Mouse (Mus musculus): ENCODE results near the gene H2-T22.
A peak's percentile ranks its signal among the peaks of the same experiment; 100 is the strongest.
"Not testable (repeated sequence)": the region's sequence is repeated elsewhere in the genome, so short reads cannot be mapped to it uniquely, and the experiment has no call there.

H2-T22 gene

DNA sequence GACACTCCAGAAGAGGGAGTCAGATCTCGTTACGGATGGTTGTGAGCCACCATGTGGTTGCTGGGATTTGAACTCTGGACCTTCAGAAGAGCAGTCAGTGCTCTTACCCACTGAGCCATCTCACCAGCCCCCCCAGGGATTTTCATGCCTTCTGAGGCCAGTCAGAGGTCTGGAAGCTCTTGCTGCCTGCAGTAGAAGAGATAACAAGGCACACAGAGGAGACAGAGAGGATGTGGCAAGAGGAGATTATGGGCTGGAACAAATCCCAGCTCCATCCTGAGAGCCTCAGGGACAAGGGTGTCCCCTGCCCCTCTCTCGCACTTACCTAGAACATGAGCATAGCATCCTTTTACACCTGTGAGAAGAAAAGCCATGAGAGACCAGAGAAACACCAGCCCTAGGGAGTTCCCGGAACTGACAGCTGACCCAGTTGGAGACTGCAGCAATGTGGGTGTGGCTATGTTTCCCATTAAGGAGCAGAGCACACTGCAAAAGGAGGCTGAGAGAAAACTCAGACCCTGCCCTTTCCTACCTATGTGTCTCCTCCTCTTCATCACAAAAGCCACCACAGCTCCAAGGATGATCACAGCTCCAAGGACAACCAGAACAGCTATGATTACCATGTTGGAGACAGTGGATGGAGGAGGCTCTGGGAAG lies 12.4 kb downstream of the H2-T22 start:
- not testable (repeated sequence) for DNase-seq (ENCODE audit: low spot score)

DNA sequence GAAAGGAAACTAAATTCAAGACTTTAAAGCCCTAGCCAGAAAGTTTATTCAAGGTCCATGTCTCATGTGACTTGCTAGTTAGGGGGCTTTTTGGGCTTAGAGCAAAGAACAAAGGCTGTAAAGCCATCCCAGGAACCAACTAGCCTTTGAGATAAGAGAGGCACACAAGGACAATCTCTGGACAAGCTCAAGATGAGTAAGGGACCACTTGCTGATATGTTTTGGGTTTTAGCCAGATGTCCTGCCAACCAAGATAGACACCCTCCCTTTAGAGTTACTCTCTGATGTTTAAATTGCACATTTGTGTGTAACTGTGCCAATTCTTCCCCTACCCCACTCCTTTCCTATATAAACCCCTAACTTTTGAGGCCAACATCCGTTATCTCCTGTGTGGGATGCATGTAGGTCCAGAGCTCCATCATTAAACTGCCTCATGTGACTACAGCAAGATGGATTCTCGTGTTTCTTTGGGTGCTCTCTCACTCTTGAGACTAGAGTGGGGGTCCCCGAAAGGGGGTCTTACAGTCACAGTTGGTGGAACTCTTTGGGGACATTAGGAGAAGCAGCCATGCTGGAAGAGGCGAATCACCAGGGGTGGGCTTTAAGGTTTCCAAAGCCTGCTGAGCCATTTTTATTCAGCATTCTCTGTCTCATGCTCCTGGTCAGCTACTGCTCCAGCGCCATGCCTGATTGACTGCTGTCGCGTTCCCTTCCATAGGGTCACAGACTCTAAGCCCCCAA lies 13.5 kb downstream of the H2-T22 start:
- no peak for DNase-seq (ENCODE audit: low spot score)

DNA sequence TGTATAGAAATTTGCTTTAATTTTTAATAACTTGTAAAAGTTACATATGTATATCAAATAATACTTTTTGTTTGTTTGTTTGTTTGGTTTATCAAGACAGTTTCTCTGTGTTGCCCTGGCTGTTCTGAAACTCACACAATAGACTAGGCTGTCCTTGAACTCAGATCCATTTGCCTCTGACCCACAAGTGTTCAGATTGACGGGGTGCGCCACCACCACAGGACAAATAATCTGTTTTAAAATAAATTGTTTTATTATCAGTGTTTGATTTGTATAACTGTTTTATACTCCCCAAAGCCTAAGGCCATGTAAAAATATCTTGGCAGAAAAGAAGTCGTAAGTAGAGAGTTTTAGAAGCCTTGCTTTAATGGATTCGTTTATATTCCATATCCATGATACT lies 14.9 kb downstream of the H2-T22 start:
- DNase-seq (ENCODE audit: low spot score): no peak

DNA sequence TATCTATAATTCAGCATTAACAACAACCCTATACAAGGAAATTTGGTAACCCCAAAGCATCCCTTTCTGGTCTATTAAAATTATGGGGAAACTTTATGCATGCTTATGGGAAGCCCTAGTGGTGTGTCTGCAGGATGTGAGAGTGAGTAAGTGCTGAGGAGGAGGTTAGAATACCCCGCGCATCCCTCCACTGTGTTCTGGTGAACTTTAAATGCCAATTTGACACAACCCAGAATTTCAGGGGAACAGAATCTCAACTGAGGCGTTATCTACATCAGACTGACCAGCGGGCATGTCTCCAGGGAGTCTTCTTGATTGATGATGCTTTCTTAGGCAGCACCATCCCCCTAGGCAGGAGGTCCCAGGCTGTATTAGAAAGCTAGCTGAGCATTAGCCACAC lies 16.6 kb downstream of the H2-T22 start:
- DNase-seq (ENCODE audit: low spot score): no peak

DNA sequence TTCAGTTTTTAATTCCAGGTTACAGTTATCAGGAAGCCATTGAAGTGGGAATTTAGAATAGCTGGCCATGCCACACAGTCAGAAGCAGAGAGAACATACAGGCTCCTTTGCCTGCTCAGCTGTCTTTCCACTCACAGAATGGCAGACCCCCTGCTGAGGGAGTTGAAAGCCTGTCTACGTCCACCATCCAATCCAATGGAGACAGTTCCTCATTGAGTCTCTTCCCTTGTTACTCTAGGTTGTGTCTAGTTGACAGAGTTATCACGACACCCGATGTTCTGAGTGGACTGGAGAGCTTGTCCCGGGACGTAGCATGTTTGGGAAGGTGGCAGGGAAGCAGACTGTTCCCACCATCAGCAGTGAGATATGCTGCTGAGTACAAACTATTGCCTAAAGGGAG lies 17.4 kb downstream of the H2-T22 start:
- DNase-seq (ENCODE audit: low spot score): no peak

DNA sequence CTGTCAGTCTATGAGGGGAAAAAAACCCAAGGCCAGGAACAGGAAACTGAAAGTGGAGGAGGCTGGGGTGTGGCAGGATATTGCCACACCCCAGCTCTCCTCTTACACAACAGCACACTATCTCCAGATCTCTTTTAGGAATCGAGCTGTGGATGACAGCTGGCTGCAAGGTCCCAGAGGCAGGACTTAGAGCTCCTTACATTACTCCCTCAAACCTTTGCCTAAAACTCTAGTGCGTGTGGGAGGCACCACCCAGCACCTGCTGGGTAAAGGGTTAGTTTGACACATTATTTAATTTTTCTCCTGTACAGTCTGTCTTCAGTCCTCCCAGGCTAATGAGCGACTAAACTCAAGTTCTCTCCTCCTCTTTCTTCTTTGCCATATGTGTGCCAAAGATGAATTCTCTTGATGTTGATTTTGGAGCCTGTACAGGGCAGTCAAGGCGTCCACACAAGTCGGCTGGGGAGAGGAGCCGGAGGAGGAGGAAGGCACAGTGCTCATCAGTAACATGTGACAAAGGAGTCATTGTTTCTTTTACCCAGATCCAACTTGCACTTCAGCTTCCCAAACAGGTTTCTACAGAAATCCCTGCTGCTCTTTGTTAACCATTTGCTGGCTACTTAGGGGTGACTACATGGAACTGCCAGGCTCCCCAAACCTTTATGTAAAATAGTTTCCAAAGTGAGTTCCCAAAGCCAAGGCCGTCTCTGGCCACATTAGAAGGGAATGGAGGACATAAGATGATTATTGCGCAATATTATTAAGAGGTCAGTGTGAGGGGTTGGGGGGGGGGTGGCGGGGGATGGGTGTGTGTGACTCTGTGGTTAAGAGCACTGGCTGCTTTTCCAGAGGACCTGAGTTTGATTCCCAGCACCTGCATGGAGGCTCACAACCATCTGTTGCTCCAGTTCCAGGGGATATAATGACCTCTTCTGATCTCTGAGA lies 18.6 kb downstream of the H2-T22 start:
- DNase-seq (ENCODE audit: low spot score): peak; percentile 73

DNA sequence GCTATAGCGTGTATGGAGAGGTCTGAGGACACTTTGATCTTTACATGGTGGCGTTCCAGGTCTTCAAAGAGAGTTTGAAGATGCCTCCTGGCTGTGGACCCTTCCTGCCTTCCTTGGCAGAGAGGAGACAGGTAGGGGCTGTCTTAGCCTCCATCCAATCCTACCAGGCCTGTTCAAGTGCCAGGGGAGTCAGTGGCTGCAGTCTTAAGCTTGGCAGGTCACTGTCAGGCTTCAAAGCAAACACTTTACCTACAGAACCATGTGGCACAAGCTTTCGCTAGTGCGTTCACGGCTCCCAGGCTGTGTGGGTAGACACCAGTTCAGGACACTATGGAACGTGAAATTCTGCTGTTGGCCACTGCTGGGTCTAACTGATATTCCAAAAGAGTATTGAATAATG lies 19.6 kb downstream of the H2-T22 start:
- DNase-seq (ENCODE audit: low spot score): no peak

DNA sequence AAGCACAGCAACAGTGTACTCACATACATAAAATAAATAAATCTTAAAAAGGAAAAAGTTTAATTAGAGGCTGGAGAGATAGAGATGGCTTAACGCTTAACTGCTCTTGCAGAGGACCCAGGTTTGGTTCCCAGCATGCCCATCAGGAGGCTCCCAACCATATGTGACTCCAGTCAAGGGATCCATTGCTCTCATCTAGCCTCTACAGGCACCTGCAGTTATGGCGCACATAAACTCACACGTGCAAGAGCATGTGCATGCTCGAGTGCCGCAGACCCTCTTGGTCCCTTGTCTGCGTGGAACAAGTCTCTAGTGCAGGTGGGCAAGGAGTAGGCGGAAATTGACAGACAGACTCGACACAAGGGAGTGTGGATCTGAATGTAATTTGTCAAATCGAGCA lies 20.4 kb downstream of the H2-T22 start:
- no peak for DNase-seq (ENCODE audit: low spot score)

DNA sequence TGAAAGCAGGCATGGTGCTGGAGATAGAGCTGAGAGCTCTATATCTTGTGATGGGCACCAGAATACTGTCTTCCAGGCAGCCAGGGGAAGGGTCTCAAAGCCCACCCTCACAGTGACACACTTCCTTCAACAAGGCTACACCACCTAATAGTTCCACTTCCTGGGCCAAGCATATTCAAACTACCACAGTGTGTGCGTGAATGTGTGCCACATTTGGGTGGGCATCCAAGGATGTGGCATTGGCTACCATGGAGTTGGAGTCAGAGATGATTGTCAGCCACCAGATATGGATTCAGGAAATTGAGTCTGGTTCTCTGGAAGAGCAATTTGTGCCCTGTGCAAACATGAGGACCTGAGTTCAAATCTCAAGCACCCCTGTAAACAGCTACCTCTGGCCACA lies 21.2 kb downstream of the H2-T22 start:
- DNase-seq (ENCODE audit: low spot score): no peak

DNA sequence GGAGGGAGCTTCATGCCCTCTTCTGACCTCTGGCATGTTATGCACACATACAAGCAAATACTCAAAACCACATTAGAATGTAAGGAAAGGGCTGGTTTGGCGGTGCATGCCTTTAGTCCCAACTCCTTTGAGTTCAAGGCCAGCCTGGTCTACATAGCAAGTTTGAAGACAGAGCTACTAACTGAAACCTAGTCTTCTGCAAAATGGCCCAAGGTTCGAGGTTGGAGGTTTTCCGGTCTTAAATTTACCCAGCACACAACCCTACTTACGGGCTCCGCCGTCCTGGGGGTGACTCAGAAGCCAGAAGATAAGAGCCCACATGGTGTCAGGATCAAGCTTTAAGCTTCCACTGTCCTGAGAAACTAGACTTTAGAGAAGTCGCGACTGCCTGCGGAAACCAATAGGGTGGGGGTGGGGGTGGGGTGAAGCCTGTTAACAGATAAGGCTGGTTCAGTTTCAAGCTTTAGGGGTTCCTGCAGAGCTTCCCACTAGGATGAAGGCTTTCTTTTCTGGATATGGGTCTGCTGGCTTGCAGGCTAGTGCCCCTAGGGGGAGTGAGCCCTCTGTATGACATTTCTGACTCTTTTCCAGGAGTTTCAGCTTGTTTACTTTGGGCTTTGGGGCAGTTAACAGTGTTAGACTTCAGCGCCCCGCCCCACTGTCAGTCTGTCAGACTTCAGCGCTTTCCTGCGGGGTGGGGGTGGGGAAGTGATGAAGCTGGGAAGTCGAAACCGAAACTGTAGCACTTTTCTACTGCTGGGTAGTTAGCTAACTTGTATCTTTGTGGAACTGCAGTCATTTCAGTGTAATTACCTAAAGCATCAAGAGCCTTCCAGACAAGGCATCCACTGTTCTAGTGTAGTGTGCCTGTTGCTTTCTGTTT lies 22.1 kb downstream of the H2-T22 start, which contains the start of gene H2-T24:
Gene H2-T24, minus strand, starts transcription at position 370 of the 883 bp plus-strand sequence.
- peak; percentile 86 for DNase-seq (ENCODE audit: low spot score)

DNA sequence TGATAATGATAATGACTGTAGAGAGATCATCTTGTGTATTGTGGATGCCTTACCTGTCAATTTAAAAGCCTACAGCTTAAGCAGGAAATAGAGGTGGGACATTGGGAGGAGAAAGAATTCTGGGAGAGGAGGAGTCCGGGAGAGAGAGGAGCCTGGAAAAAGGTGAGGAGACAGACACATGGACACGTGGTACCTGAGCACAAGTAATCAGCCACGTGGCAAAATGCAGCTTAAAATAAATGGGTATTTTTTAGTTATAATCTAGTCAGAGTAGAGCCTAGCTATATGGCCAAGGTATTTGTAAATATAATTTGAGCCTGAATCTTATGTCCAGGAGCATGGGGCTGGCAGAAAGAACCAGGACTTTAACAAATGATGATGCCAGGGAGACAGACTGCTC lies 23.0 kb downstream of the H2-T22 start:
- no peak for DNase-seq (ENCODE audit: low spot score)

DNA sequence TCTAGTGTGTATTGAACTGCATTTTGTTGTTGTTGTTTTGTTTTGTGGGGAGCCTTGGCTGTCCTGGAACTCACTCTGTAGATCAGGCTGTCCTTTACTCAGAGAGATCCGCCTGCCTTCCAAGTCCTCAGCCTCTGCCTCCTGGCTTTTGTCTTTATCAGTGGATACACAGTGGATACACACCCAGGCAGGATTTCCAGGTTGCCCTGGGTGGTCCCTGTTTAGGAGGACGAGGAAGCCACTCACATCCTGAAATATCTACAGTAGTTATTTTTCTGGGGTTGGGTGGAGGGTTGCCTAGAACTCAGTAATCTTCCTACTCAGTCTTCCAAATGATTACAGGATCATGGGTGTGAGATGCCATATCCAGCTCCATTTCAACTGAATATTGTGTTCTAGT lies 23.6 kb downstream of the H2-T22 start:
- no peak for DNase-seq (ENCODE audit: low spot score)

DNA sequence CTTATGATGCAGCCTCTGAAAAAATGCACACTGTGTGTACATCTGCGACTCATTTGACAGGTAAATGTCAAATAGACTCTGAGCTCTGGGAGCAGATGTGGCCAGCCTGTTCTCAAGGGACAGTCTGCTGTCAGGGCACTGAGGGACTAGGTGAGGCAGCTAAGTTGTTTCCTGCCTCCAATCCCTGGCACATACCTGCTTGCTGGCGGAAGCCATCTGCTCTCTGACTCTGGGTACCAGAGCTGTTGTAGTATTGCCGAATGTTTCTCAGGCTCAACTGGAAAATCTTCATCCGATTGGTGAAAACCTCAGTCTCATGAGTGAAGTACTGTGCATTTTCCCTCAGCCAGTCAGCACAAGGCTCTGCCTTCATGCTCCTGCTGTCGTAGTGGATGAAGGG lies 25.5 kb downstream of the H2-T22 start:
- no peak for DNase-seq (ENCODE audit: low spot score)

DNA sequence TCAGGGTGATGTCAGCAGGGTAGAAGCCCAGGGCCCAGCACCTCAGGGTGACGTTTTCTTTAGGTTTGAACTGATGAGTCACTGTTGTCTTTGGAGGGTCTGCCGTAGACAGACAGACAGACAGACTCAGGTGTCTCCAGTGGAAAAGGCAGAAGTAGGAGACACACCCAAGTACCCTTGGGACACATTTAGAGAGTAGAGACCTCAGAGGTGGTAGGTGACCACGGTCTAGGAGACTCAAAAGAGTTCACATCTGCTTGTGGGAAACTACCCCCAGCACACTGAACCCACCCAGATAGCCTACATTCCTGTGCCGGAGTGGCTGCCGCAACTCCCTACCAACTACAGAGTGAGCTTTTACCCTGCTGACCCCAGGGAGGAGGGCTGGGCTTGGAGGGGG lies 27.6 kb downstream of the H2-T22 start:
- DNase-seq (ENCODE audit: low spot score): no peak

DNA sequence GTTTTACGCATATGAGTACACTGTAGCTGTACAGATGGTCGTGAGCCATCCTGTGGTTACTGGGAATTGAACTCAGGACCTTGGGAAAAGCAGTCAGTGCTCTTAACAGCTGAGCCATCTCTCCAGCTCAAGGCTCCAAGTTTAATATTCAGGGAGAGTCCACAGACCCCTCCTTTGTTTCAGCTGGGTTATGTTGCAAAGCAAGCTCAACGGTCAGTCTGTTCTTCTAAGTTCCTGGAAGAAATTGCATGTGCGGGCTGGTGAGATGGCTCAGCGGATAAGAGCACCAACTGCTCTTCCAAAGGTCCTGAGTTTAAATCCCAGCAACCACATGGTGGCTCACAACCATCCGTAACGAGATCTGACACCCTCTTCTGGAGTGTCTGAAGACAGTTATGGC lies 38.1 kb downstream of the H2-T22 start:
- not testable (repeated sequence) for DNase-seq (ENCODE audit: low spot score)

DNA sequence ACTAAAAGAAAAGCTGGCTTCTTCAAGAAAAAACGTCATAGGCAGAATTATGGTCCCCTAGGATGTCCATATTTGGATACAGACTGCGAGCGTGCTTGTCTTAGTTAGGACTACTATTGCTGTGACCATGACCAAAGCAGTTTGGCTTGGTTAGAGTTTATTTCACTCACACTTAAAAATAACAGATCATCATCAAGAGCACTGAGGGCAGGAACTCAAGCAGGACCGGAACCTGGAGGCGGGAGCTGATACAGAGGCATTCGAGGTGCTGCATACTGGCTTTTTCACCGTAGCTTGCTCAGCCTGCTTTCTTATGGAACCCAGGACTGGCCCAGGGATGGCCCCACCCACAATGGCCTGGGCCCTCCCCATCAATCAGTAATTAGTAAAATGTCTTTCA lies 39.2 kb downstream of the H2-T22 start:
- DNase-seq (ENCODE audit: low spot score): no peak

DNA sequence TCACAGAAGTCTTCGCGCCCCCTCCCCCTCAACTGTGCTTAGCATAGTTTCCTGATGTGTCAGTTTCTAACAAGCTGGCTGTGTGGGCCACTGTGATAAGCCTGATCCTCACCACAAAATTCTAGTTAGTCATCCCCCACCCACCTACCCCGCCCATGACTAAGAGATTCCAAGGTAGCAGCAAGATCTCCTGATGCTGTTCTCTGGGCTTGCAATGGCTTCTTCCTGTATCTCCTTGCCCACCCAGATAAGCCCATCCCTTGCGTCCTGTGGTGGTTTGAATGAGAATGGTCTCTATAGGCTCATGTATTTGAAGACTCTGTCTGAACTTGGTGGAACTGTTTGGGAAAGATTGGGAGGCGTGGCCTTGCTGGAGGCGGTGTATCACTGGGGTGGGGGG lies 40.6 kb downstream of the H2-T22 start:
- no peak for DNase-seq (ENCODE audit: low spot score)

DNA sequence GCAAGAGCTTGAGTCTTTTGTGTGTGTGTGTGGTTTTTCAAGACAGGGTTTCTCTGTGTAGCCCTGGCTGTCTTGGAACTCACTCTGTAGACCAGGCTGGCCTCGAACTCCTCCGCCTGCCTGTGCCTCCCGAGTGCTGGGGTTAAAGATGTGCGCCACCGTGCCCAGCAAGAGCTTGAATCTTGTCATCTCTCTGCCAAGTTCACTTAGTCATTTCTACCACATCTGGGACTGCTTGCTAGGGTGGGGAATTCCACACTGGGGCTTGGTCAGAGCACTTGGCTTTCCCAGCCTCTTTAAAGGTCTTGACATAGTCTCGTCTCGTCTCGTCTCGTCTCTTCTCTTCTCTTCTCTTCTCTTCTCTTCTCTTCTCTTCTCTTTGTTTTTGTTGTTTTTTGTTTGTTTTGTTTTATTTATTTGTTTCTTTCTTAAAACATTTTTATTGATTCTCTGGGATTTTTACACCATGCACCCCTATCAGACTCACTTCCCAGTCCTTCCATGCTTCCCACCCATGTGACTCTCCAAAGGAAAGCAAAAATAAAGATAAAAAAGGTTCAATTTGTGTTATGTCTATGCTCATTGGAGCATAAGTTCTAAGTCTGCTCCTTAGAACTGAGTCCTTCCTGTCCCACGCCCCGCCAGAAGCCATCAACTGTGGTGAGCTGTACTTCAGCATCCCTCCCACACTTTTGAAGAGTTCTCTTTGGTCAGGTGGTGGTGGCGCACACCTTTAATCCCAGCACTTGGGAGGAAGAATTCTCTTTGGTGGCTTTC lies 41.2 kb downstream of the H2-T22 start:
- DNase-seq (ENCODE audit: low spot score): no peak

DNA sequence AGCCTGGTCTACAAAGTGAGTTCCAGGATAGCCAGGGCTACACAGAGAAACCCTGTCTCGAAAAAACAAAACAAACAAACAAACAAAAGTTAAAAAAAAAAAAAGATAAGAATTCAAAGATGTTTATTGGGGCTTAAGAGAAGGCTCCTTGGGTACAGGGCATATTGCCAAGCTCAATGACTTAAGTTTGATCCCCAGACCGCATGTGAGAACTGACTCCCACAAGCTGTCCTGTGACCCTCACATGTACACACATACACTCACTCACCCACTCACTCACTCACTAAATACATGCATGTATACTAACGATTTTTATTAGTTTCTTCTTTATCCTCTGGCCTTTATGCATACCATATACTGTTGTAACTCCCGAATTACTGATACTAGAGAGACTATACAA lies 42.2 kb downstream of the H2-T22 start:
- no peak for DNase-seq (ENCODE audit: low spot score)

DNA sequence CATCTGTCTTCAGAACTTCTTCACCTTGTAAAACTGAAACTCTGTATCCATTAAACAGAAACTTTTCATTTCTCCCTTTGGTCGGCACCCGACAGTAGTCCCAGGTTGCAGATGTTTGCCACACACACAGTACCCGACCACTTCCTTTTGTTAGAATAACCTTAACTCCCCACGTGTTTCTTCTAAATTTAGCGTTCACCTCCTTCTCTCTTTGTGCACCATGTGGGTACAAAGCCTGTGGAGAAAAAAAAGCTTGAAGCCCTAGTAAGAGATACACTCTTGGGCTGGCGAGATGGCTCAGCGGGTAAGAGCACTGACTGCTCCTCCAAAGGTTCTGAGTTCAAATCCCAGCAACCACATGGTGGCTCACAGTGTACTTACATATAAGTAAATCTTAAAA lies 43.2 kb downstream of the H2-T22 start:
- peak; percentile 64 for DNase-seq (ENCODE audit: low spot score)

All from lung, postnatal 25 days (tissue).